ENCODE assay signal across 15 mouse cellular contexts in genomic region chr9:83041345-83041744, GRCm38 (mm10).
"Had no signal": no experiment of that assay in that cellular context is flagged by ENCODE, and none has a peak within 500 bp of the region (broad histone marks: within the 10 kb centered on the region; RNA-seq: fewer than 3 reads in every experiment).

No protein-coding gene starts in this region.

- H3K4me3 ChIP-seq: megakaryocyte, embryonic 14.5 days; midbrain, embryonic 12.5 days; neural tube, embryonic 12.5 days; stomach, embryonic 15.5 days had no signal

- H3K4me2 ChIP-seq: lung, embryonic 14.5 days; midbrain, embryonic 12.5 days; neural tube, embryonic 12.5 days; stomach, embryonic 15.5 days had no signal

- H3K36me3 ChIP-seq: midbrain, embryonic 12.5 days; neural tube, embryonic 12.5 days; stomach, embryonic 15.5 days had no signal

- H3K4me1 ChIP-seq: megakaryocyte, embryonic 14.5 days; neural tube, embryonic 12.5 days; stomach, embryonic 15.5 days had no signal

- H3K9ac ChIP-seq: lung, embryonic 14.5 days; midbrain, embryonic 12.5 days; neural tube, embryonic 12.5 days; stomach, embryonic 15.5 days had no signal

- DNase-seq: lung, adult 18-20 months; lung, embryonic 14.5 days; lung, postnatal 10 days; lung, postnatal 36 days; midbrain, embryonic 14.5 days; right cerebral cortex, postnatal 14 days; thymus, adult 18-20 months; thymus, postnatal 14 days; thymus, postnatal 36 days had no signal

- H3K27ac ChIP-seq: macrophage; midbrain, embryonic 12.5 days; neural tube, embryonic 12.5 days; stomach, embryonic 15.5 days; stomach, postnatal 0 days had no signal

- H3K9me3 ChIP-seq: midbrain, embryonic 12.5 days; neural tube, embryonic 12.5 days; stomach, embryonic 15.5 days had no signal

- H3K27me3 ChIP-seq: megakaryocyte, embryonic 14.5 days; midbrain, embryonic 12.5 days; neural tube, embryonic 12.5 days; stomach, embryonic 15.5 days had no signal
